ENCODE assay signal across 7 mouse cellular contexts in the genomic region with DNA sequence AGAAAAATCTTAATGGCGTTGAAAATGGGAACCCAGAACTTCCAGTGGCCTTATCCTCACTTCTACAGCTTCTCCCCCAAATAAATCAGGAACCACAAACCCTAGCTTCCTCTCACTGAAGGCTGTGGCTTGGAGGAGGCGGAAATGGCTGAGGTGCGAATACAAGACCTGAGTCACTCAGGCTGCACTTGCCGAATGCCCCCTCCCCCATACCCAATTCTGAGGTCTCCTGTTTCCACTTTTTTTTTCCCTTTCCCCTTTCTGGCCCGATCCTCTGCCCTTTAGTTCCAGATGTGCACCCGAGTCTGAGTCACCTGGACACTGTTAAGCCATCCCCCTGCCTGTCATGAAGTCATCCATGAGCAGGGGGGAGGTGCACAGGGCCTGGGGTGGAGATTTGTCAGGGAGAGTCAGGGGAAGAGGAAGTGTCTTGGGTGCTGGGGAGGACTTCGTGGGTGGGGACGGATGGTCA. TPM values are rescaled to one million over a fixed set of nuclear protein-coding genes. Genes with fewer than 3 reads are reported as not detected.
DNase-seq lines count a peak whose midpoint lies in the region; ATAC-seq and TF ChIP-seq lines count a peak whose summit lies in the region.

A gene (plus strand): TSS at position 437 of the 472 bp plus-strand sequence.

- DNase-seq in MEL-GATA-1-ER (ENCODE audit: extremely low read depth, low read depth): peak; percentile 61
- peak; percentile 18 for DNase-seq in splenic B cell, adult 2 months (ENCODE audit: low read depth, low spot score)
- DNase-seq in cerebellum, adult 2 months: no peak
- no peak for DNase-seq in right cerebral cortex, postnatal 4 days

- peak; percentile 65 for ATAC-seq in CD4-positive, CD25-positive, alpha-beta regulatory T cell, adult 4 months
- ATAC-seq in hematopoietic stem cell, adult 5-6 weeks (replicated peaks in 1 of 2; ENCODE audit: insufficient read depth in 1 of 2, low FRiP score in 2 of 2, low TSS enrichment in 1 of 2, low read depth in 1 of 2, poor library complexity in 2 of 2, severe bottlenecking in 2 of 2): peak; percentile 66 to 79
- no peak for ATAC-seq in lung, embryonic 15.5 days (ENCODE audit: borderline replicate concordance, extremely low read depth, low FRiP score, low TSS enrichment)

- no peaks in the 10 kb centered on the region for H3K9me3 ChIP-seq in lung, embryonic 15.5 days

- peak within 1 kb of the TSS; percentile 58 for H3K4me3 ChIP-seq in lung, embryonic 15.5 days
- no peak within 1 kb of the TSS for H3K4me3 ChIP-seq in cerebellum, adult 2 months (replicated peaks; ENCODE audit: insufficient read depth, low read depth, low read length)

- no peak within 1 kb of the TSS for H3K27ac ChIP-seq in lung, embryonic 15.5 days
- H3K27ac ChIP-seq in cerebellum, adult 2 months (ENCODE audit: insufficient read depth, low read length): no peak within 1 kb of the TSS

- H3K4me2 ChIP-seq in lung, embryonic 15.5 days: peak within 1 kb of the TSS; percentile 78

- no peak for TF ChIP-seq CTCF in cerebellum, adult 2 months (IDR thresholded peaks at IDR 0.05; ENCODE audit: borderline replicate concordance, insufficient read depth, low read depth, low read length)

- WGBS in lung, embryonic 15.5 days: 73% methylated on average over 8 of the region's 8 CpGs
- WGBS in cerebellum, adult 2 months: 88% methylated on average over 8 of the region's 8 CpGs

- H3K27me3 ChIP-seq in lung, embryonic 15.5 days: peaks cover 28% of the 10 kb centered on the region; the same call in 1 of the 2 replicates
- H3K27me3 ChIP-seq in splenic B cell, adult 2 months (ENCODE audit: control insufficient read depth, insufficient read depth, low read length, poor library complexity, severe bottlenecking): no peaks in the 10 kb centered on the region
- no peaks in the 10 kb centered on the region for H3K27me3 ChIP-seq in cerebellum, adult 2 months (ENCODE audit: control insufficient read depth, insufficient read depth, low read length)

- H3K9ac ChIP-seq in lung, embryonic 15.5 days: no peak within 1 kb of the TSS

- no peak for TF ChIP-seq POLR2A in cerebellum, adult 2 months (IDR thresholded peaks at IDR 0.05; ENCODE audit: borderline replicate concordance, insufficient read depth, low read length)

- peaks cover 21% of the 10 kb centered on the region for H3K4me1 ChIP-seq in lung, embryonic 15.5 days
- no peaks in the 10 kb centered on the region for H3K4me1 ChIP-seq in cerebellum, adult 2 months (ENCODE audit: control insufficient read depth, insufficient read depth, low read length)

- H3K36me3 ChIP-seq in lung, embryonic 15.5 days: no peaks in the 10 kb centered on the region
- H3K36me3 ChIP-seq in splenic B cell, adult 2 months (ENCODE audit: control insufficient read depth, insufficient read depth, low read length, poor library complexity, severe bottlenecking): peaks cover 4% of the 10 kb centered on the region

RNA-seq across cellular contexts. Expression of the gene that starts here (rescaled TPM):
- 1 to 10 TPM in 1 of 2 experiments, under 1 TPM in 1; 0.36 to 1.5 TPM for polyA plus RNA-seq in CD4-positive, CD25-positive, alpha-beta regulatory T cell, adult 4 months (2017; shearing (Covaris generic))
- total RNA-seq in hematopoietic stem cell, adult 5-6 weeks (2017): 24.8 and 26.0 TPM in 2 replicates
- polyA plus RNA-seq in lung, embryonic 15.5 days (2015; fragmentation: Nextera tagmentation; extraction: Ambion mirVana): 1.1 and 1.5 TPM in 2 replicates
- polyA plus RNA-seq in cerebellum, adult 2 months (2012; rRNA removed): 0.87 and 0.98 TPM in 2 replicates

Comparison
In these comparisons a context has a peak if more than half of its experiments do, and no peak if none do; other contexts are left out.
1. DNase-seq: peak in MEL-GATA-1-ER (single experiment) and splenic B cell, adult 2 months (single experiment); none in cerebellum, adult 2 months (0 of 2) and right cerebral cortex, postnatal 4 days (single experiment).